Mouse (Mus musculus): ENCODE measurements at regions not wholly inside any gene's neighbourhood (a gene's known extent, or its start where the extent isn't known, plus 50 kb on each side); places are given as distances from the start of the nearest gene placed in this dataset.

DNA sequence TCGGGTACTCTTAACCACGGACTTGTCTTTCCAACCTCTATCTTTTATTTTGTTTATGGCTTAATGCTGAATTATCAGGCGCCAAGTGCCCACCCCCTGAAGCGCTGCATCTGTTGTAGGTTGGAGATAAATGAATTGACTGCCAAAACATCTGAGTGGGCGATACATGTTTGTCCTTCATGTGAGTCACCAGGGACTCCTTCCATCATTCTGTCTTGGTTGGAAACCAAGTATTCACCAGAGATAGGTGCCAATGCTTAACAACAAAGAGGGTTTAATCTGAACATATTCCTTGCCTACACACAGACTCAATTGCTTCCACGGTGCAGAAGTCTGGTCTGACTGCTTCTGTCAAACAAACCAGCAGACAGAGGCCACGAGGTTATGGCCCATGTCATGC lies 203.6 kb downstream of the Rpap3 start:
- DNase-seq (ENCODE audit: low spot score) = no peak

DNA sequence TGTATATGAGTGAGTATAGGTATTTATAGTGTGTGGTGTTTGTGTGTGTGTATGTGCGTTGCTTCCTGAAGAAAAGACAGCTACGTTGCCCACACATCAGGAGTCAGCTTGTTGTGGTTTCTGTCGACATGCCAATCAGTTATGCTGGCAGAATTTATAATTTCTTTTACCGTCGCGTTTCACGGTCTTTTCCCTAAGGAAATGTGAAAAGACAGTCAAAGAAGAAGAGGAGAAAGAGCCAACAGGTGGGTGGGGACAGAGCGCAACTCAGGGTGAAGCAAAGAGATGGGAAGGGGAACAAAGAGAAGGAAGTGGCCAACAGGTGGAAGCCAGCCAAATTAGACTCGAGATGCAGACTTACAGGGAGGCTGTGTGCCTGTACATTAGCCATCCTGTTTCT lies 204.2 kb downstream of the Rpap3 start:
- no peak for DNase-seq (ENCODE audit: low spot score)

DNA sequence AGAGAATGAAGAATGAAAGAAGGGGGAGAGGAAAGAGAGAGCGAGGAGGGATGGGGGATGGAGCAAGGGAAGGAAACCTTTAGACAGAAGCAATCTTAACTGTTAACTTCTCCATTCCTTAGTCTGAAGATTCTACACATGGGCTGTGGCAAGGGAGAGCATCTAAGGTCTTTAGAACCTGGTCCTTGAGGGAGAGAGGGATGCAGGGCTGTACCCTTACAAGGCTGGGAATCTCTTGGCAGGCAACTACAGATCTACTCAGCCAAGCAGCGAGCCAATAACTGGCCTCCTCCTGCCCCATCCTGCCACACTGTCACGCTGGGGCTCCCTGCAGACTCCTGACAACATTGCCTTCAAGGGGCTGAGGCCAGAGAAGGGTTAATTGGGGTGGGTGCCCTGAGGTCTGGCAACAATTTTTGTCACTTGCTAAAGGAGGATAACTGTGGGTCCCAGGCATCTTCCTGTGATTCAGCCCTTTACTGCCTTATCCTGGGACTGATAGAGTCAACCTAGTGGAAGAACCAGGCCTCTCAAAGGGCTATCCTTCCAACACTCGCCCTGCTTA lies 205.7 kb downstream of the Rpap3 start:
- DNase-seq (ENCODE audit: low spot score) = no peak

DNA sequence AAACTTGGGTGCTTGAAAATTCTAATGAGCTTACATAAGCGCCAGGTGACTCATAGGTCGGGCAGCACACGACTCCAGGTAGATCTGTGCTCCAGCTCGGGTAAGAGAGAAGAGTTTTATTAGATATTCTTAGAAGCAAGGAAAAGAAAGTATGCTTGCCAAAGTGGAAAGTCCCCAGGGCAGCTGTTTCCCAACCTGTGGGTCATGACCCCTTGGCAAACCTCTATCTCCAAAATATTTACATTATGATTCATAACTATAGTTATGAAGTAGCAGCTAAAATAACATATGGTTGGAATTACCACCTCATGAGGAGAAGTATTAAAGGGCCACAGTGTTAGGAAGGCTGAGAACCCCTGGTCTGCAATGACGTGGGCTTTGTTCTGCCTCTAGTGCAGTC lies 206.4 kb downstream of the Rpap3 start:
- no peak for DNase-seq (ENCODE audit: low spot score)

DNA sequence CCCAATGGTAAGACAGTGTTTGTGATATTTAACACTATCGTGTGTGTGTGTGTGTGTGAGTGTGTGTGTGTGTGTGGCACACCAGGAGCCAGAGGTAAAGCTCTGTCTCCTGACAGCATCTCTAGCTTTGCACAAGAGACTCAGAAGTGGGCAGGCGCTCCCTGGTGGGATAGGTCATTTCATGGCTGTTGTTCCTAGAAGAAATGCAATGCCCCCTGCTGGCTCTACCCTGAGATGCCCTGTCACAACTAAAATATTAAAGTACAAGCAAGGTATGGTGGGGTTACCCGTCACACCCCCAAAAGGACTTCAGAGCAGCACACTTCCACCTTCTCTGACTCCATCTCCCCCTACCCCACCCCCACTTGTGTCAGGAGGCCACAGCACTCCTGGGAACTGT lies 207.2 kb downstream of the Rpap3 start:
- no peak for DNase-seq (ENCODE audit: low spot score)

DNA sequence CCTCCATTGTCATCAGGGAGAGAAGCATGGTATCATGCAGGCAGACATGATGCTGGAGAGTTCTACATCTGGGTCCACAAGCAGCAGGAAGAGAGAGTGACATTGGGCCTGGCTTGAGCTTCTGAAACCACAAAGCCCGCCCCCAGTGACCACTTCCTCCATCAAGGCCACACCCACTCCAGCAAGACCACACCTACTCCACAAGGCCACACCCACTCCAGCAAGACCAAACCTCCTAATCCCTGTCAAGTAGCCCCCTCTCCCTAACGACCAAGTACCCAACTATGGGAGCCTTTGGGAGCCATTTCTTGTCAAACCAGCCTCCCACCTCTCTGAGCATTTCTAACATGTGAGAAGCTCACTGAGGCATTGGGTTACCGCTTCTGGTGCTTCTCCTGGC lies 209.6 kb downstream of the Rpap3 start:
- no peak for DNase-seq (ENCODE audit: low spot score)

DNA sequence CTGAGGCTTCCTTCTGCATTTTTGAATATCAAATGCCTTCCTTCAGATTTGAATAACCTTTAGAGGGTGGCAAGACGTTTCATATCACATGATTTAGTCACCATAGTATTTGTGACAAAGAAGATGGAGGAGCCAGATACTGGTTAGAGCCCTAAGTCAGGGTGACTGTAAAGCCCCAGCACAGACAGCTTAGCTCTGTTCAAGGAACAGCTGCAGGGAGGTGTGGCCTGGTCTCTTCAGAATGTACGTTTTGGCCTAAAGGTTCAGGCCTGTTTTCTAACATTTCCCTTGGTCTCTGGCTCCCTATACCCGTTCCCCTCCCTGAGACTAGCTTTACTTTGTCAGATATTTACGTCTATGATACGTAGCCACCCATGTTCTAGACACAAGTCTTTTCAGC lies 212.3 kb downstream of the Rpap3 start:
- DNase-seq (ENCODE audit: low spot score) = no peak

DNA sequence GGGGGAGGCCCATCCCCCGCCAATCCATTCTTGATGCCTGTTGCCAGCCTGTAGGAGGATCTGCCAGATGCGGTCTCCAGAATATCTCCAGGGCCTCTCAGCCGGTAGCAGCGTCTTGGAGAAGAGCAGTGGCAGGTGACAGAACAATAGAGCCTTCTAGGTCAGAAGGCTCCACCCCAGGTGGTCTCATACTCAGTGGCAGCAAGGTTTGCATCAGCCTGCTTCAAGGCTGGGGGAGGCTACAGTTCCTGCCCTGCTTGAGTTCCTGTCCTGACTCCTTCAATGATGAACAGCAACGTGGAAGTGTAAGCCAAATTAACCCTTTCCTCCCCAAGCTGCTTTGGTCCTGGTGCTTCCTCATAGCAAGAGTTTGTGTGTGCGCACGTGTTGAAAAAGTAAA lies 213.8 kb downstream of the Rpap3 start:
- DNase-seq (ENCODE audit: low spot score) = no peak

DNA sequence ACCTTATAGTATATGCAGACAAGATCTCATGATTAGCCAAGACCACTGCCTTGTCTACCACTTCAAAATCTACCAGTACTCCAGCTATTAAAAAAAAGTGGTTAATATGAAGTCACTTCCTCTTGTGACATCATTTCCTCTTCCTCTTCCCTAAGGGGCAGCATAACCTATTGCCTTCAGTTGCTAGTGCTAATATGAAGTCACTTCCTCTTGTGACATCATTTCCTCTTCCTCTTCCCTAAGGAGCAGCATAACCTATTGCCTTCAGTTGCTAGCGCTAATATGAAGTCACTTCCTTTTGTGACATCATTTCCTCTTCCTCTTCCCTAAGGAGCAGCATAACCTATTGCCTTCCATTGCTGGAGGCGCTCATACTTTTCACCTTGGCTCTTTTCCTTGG lies 218.2 kb downstream of the Rpap3 start:
- no peak for DNase-seq (ENCODE audit: low spot score)

DNA sequence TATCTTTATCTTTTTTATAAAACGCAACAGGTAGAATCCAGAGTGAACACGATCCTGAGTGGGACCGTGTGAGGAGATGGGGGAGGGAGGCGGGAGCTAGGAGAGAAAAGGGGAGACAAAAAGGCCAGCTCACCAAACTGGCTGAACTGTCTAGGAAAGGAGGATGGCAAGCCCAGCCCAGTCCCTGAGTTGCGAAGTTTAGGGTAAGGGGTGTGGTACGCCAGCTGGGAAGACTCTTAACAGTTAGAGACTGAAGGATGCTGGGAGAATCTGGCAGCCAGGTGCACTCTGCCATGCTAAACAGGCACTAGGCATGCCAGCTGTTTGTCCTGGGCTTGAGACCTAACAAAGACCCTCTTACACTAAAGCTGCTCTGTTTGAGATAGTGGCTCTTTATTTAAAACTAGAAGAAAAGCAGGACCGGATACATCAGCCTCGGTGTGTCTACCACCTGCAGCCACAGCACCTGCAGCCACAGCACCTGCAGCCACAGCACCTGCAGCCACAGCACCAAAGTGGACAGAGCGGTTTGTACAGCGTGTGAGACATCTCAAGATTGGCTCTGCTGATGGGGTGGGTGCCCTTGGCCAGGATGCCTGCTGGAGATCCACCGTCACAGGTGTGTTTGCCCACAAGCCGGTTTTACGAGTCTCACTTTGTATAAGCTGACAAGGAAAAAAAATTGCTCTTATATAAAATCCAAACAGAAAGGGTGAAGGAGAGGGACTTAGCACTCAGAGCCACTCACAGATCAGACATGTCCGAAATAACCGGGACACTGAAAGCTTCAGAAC lies 225.1 kb upstream of the Amigo2 start:
- DNase-seq (ENCODE audit: low spot score) = no peak

DNA sequence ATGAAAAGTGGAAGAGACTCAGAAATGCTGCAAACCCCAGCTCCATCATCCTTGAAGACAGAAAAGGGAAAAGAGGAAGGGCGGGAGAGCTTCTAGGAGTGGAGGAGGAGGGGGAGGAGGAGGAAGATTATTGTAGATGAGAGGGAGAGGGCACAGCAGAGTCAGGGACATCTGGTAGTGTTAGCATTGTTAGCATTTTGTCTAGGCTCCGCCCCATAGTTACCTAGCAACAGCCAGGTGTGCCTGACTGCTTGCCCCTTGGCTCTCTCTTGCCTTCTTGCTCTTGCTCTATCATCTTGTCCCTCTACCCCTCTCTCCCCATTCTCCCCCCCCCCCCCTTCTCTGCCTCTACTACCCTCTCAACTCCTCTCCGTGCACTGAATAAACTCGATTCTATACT lies 224.4 kb upstream of the Amigo2 start:
- DNase-seq (ENCODE audit: low spot score) = no peak

DNA sequence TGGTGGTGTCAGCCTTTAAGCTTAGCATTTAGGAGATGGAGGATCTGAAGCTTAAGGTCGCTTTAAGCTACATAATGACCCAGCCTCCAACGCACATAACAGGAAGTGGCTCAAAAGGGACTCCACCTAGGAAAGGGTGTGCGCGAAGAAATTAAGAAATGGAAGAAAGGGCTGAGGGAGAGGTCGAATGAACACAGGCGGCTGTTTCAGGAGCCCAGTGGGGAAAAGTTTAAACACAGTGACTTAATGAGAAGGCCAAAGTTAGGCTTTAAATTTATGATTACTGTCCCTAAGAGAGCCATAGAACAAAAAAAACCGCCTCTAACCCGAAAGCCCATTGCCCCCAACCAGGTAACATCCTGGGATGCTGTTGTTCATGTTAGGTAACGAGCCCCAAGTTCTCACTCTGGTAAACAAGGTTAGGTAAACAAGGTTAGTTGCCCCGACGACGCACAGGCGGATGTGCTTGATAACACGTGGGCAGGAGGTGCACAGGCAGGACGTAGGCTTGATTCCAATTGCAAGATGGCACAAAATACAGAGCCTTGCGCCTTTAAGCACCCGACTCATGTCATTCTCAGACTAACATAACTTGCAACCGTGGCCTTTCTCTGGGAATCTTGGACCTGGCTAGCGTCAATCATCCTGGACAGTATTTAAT lies 222.7 kb upstream of the Amigo2 start:
- no peak for DNase-seq (ENCODE audit: low spot score)

DNA sequence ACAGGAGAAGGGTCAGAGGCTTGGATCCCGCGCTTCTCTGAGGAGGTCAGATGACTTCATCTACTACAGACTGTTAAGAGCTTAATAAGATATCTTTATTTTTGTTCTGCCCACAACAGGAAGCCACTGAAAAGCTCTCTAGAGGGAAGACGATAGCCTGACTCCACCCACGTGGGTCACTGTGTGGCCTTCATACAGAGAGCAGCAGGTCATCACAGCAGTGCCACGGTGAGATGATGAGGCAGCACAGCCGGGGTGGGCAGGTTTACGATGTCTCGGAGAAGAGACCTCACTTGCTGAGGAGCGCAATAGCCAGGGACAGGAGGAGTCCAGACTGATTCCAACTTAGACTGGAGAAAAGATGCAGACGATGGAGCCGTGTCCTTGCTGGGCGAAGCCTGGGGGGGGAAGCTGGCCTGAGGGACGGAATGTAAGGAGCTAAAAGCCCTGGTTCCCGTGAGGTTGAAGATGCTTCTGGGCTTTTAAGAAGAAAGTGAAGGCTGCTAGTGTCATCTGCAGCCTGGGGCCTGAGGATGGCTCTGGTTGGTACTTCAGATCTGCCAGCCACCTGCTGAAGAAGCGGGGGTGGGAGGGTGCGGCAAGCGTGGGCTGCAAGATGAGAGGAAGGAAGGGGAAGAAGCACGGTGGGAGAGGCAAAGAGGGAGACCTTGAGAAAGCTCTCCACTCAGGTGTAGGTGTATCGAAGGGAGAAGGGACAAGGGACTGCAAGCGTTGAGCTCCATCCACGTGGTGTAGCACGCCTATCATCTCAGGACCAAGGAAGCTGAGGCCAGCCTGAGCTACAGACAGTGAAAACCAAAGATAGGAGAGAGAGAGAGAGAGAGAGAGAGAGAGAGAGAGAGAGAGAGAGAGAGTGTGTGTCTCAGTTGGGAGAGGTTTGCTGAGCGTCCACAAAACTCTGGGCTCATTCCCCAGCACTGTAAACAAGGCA lies 221.9 kb upstream of the Amigo2 start:
- DNase-seq (ENCODE audit: low spot score) = no peak

DNA sequence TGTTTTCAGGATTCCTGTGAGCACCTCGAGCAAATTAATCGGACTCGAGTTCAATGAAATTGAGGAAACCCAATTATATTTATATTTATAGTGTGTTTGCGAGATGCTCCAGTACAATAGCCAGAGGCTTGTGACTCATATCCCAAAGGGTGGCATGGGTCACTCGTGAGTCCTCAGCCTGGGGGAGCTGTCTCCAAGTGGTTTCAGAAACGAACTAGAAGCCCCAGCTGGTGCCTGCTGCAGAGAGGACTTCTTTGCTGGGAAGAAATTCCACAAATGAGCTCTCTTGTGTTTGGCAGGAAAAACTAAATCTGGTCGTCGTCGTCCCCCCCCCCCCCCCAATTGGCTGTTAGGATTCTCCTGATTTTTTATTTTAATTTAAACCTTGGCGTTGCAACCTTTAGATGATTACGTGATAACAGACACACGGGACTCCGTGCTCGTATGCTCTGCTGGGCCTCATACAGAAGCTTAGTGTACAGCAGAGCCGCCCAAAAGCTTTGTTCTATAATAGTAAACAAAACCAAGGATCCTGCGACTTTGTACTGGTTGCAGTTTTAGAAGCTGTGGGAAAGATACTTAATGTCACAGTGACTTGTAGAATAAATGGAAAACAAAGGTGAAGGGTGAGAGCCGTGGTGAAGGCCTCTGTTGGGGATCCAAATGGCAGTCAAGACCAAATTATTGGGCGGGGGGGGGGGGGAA lies 220.8 kb upstream of the Amigo2 start:
- DNase-seq (ENCODE audit: low spot score) = no peak

DNA sequence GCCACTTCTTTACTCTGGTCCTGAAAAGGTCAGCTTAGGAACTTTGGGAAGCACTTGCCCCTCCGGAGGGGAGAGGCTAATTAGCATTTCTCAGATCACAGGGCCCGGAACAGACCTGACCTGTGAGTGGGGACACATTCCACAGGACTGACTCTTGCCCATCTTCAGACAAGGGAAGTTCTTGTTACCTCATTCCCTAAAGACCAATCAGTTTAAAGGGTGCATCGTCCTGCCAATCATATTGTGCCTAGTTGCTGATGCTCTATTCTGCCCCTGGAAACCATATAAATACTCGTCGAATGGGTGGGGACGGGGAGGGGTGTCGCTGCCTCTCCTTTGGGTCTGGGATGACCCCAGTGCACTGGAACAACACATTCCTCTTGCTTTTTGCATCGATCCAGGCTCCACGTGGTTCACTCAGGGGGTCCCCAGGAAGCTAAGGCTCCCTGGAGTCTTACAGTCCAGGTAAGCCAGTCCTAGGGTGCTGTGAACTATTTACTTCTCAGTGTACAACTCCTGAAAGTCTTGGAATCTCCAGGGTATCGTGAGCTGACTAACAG lies 219.9 kb upstream of the Amigo2 start:
- DNase-seq (ENCODE audit: low spot score) = no peak

DNA sequence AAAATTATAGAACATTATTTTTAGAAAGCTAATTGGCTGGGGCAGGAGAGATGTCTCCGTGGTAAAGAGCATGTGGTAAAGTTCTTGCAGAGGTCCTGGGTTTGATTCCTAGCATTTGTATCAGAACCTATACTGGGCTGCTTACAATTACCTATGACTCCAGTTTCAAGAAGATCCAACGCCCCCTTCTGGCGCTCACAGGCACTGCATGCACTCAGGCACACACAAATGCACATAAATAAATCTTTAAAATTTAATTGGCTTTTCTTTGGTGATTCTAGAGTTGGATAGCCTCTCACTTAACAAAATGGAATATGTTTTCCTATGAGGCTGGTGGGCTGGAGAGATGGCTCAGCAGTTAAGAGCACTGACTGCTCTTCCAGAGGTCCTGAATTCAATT lies 219.0 kb upstream of the Amigo2 start:
- no peak for DNase-seq (ENCODE audit: low spot score)

DNA sequence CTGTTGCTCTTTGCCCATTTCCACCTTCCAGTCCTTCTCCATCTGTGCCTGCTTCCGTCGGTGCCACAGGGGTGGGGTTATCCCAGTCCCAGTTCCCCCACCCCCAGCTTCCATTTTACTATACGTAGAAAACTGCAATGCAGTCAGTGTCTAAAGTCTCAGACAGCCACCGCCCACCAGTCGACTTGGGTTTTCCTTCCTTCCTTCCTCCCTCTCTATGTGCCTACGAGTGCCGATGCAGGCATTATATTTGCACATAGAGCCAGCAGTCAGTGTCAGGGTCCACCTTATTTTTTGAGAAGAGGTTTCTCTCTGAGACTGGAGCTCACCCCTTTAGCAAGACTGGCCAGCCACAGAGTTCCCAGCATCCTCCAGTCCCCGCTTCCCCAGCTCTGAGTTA lies 218.3 kb upstream of the Amigo2 start:
- no peak for DNase-seq (ENCODE audit: low spot score)

DNA sequence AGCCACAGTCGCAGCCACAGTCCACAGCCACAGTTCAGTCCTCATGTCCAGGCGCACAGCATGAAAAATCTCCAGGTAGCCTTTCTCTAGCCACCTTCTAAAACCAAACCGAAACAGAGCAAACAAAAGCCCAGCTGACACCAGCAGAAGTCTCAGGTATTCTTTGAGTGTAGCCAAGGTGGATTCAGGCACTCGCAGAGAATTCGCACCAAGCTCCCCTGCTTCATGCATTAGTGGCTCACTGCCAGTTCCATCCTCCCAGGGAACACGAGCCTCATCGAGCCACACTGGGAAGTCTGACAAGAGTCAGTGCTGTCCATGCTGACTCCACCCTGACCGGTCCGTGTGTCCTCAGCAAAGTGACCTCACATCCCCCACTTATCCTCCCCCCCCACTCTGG lies 217.7 kb upstream of the Amigo2 start:
- peak; percentile 40 for DNase-seq (ENCODE audit: low spot score)

DNA sequence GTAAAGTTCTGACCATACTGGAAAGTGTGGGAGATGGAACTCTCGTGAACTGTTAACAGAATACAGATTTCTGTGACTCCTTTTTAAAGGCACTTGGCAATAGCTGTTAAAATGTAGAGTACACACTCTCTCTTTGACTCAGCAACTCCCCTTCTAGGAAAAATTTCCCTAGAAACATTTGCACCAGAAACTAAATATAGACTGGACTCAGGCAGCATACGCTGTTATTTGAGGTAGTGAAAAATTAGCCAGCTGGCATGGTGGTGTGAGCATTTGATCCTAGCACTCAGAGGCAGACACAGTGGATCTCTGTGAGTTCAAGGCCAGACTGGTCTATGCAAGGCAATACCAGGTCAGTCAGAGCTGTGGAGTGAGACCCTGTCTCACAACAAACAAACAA lies 215.5 kb upstream of the Amigo2 start:
- no peak for DNase-seq (ENCODE audit: low spot score)

DNA sequence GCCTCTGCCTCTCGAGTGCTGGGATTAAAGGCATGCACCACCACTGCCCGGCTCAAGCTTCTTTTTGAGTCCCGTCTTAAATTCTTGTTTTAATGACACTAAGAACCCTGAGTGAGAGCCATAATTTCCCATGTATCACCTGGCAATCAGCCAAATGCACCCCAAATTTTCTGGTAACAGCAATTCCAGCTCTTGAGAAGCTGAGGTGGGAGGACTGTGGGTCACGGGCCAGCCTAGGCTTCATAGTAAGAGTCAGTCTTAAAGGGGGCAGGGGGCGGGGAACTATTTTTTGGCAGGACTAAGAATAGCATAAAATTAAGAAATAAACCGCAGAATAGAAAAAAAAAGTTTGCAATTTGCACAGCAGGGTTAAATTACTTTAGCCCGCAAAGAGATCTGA lies 214.9 kb upstream of the Amigo2 start:
- no peak for DNase-seq (ENCODE audit: low spot score)

DNA sequence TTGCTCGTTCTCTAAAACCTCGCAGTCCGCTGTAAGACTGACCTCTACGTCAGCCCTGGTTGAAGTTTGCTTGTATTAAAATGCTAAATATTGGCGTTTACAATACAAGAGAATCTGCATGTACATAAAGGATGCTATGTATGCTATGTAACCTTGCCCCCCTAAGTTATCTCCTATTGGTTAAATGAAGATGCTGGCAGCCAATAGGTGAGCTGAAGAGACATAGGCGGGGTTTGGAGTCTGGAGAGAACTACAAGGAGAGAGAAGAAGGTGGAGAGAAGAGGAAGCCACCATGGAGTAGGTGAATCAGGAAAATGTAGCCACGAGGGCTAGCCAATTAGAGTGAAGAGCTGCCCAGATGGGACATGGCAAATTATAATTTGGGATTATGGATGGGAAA lies 214.0 kb upstream of the Amigo2 start:
- no peak for DNase-seq (ENCODE audit: low spot score)
